Mouse (Mus musculus): ENCODE measurements around the gene Ccdc152.
"Not testable (repeated sequence)": the region's sequence is repeated elsewhere in the genome, so short reads cannot be mapped to it uniquely, and the experiment has no call there.

Ccdc152 gene

GRCm38 (mm10) chr15:3273191-3273590, 30.1 kb downstream of the Ccdc152 start:
- DNase-seq, result no peak

- DNase-seq, result peak; percentile 40
Measured at GRCm38 (mm10) chr15:3271216-3271615, 32.1 kb downstream of the Ccdc152 start.

- DNase-seq, result peak; percentile 88
Measured at GRCm38 (mm10) chr15:3270646-3271077, 32.7 kb downstream of the Ccdc152 start.

- DNase-seq, result no peak
Measured at GRCm38 (mm10) chr15:3269996-3270645, 33.2 kb downstream of the Ccdc152 start.

GRCm38 (mm10) chr15:3269496-3269895, 33.8 kb downstream of the Ccdc152 start:
- no peak for DNase-seq

- no peak for DNase-seq
Measured at GRCm38 (mm10) chr15:3268247-3268646, 35.1 kb downstream of the Ccdc152 start, which contains the start of gene Selenop. Gene Selenop, plus strand, starts transcription at chr15:3268547.

- DNase-seq, result no peak
Measured at GRCm38 (mm10) chr15:3264828-3265227, 38.5 kb downstream of the Ccdc152 start.

- DNase-seq, result no peak
Measured at GRCm38 (mm10) chr15:3264293-3264692, 39.0 kb downstream of the Ccdc152 start.

- DNase-seq, result no peak
Measured at GRCm38 (mm10) chr15:3262883-3263282, 40.4 kb downstream of the Ccdc152 start.

- DNase-seq, result no peak
Measured at GRCm38 (mm10) chr15:3260309-3260708, 43.0 kb downstream of the Ccdc152 start.

- no peak for DNase-seq
Measured at GRCm38 (mm10) chr15:3259025-3259424, 44.3 kb downstream of the Ccdc152 start.

- no peak for DNase-seq
Measured at GRCm38 (mm10) chr15:3251718-3252067, 51.6 kb downstream of the Ccdc152 start.

- no peak for DNase-seq
Measured at GRCm38 (mm10) chr15:3251031-3251717, 52.2 kb downstream of the Ccdc152 start.

- DNase-seq, result no peak
Measured at GRCm38 (mm10) chr15:3250620-3251019, 52.7 kb downstream of the Ccdc152 start.

- DNase-seq, result not testable (repeated sequence)
Measured at GRCm38 (mm10) chr15:3245036-3245435, 58.3 kb downstream of the Ccdc152 start.

GRCm38 (mm10) chr15:3237963-3238362, 65.4 kb downstream of the Ccdc152 start:
- DNase-seq, result no peak

GRCm38 (mm10) chr15:3236338-3236737, 67.0 kb downstream of the Ccdc152 start:
- no peak for DNase-seq

GRCm38 (mm10) chr15:3233837-3234551, 69.3 kb downstream of the Ccdc152 start:
- DNase-seq, result no peak

- peak; percentile 36 for DNase-seq
Measured at GRCm38 (mm10) chr15:3232168-3232835, 71.0 kb downstream of the Ccdc152 start.

GRCm38 (mm10) chr15:3231004-3231403, 72.3 kb downstream of the Ccdc152 start:
- DNase-seq, result no peak

Data from lung, postnatal 10 days (tissue).